Mouse (Mus musculus): ENCODE results near the gene Sypl2. TPM values are rescaled to one million over a fixed set of nuclear protein-coding genes. Genes with fewer than 3 reads are reported as not detected.
A peak's percentile ranks its signal among the peaks of the same experiment; 100 is the strongest.

The Sypl2 gene
- polyA plus RNA-seq, 1 experiment = 38.7 TPM

DNA sequence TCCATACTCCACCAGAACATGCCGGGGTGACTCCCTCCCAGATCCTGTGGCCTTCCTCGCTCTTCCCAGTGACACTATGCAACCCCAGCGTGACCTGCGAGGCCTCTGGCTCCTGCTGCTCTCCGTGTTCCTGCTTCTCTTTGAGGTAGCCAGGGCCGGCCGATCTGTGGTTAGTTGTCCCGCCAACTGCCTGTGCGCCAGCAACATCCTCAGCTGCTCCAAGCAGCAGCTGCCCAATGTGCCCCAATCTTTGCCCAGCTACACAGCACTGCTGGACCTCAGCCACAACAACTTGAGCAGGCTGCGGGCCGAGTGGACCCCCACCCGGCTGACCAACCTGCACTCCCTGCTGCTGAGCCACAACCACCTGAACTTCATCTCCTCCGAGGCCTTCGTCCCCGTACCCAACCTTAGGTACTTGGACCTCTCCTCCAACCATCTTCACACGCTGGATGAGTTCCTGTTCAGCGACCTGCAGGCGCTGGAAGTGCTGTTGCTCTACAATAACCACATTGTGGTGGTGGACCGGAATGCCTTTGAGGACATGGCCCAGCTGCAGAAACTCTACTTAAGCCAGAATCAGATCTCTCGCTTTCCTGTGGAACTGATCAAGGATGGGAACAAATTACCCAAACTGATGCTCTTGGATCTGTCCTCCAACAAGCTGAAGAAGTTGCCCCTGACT, 39.2 kb downstream of the Sypl2 start:
- Histone ChIP-seq H3K36me3 (ENCODE audit: control insufficient read depth, insufficient read depth, low read length) (no peaks in the 10 kb centered on the region), H3K27ac (ENCODE audit: insufficient read depth, low read depth, low read length) (no peak overlapping the region), H3K4me1 (ENCODE audit: control insufficient read depth, insufficient read depth, low read length) (peaks cover 4% of the 10 kb centered on the region; the same call in 1 of the 2 replicates), H3K4me3 (ENCODE audit: insufficient read depth, low read depth, low read length) (peak overlapping the region; percentile 71), H3K27me3 (replicated peaks; ENCODE audit: control insufficient read depth, insufficient read depth, low read length) (no peaks in the 10 kb centered on the region)
- no peak for TF ChIP-seq POLR2A (IDR thresholded peaks at IDR 0.05; ENCODE audit: low read depth, low read length)
- TF ChIP-seq CTCF (conservative IDR thresholded peaks at IDR 0.05; ENCODE audit: insufficient read depth, insufficient read length, low read depth, low read length) = no peak
- DNase-seq = no peak
- WGBS = 79% methylated on average over 20 of the region's 20 CpGs

DNA sequence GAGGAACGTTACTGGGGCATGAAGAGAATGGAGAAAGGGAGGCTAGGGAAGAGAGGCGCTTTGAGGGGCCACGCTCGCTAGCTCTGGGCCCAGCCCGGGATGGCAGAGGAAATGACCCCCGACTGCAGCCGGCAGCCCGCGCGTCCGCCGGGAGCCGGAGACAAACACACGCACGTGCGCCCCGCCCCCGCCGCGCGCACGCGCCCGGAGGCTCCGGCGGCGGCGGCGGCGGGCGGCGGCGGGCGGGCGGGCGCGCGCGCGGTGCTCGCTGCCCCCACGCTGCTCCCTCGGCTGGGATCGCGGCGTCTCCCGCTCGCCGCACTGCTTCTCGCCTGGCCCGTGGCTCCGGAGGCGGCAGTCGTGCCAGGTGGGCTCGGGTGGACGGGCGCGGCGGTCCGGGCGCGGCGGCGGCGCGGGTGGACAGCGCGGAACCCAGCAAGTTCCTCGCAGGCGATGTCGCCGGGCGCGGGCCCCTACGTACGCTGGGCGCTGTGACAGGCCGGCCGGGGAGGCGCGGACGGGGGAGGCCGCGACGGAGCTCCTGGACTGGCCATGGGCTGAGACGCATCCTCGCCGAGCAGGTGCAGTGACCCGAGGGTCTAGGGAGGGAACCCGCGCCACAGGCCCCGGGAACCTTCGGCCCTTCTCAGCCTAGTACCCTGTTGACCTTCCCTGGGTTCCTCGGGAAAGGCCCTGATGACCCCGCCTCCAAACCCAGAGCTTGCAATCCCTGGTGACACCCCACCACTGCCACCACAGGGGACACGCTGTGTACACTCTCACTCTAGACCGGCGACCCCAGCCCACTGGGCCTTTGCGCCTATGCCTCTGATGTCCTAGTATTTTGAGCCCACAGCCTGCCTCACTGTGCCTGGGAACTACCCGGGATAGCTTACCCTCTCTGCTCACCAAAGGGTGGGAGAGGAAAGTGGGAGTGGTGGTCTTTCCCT, 40.1 kb downstream of the Sypl2 start, which contains the start of gene Amigo1:
Gene Amigo1 (plus strand): TSS at position 238 of the 950 bp plus-strand sequence.
- Histone ChIP-seq H3K27ac (ENCODE audit: insufficient read depth, low read depth, low read length) (no peak within 1 kb of the TSS), H3K27me3 (replicated peaks; ENCODE audit: control insufficient read depth, insufficient read depth, low read length) (no peaks in the 10 kb centered on the region), H3K36me3 (ENCODE audit: control insufficient read depth, insufficient read depth, low read length) (no peaks in the 10 kb centered on the region), H3K4me3 (ENCODE audit: insufficient read depth, low read depth, low read length) (peak within 1 kb of the TSS; percentile 71), H3K4me1 (ENCODE audit: control insufficient read depth, insufficient read depth, low read length) (peaks cover 4% of the 10 kb centered on the region; the same call in 1 of the 2 replicates)
- DNase-seq = peak; percentile 58
- 8% methylated on average over 89 of the region's 100 CpGs for WGBS
- TF ChIP-seq CTCF (conservative IDR thresholded peaks at IDR 0.05; ENCODE audit: insufficient read depth, insufficient read length, low read depth, low read length) (no peak), POLR2A (IDR thresholded peaks at IDR 0.05; ENCODE audit: low read depth, low read length) (no peak)

DNA sequence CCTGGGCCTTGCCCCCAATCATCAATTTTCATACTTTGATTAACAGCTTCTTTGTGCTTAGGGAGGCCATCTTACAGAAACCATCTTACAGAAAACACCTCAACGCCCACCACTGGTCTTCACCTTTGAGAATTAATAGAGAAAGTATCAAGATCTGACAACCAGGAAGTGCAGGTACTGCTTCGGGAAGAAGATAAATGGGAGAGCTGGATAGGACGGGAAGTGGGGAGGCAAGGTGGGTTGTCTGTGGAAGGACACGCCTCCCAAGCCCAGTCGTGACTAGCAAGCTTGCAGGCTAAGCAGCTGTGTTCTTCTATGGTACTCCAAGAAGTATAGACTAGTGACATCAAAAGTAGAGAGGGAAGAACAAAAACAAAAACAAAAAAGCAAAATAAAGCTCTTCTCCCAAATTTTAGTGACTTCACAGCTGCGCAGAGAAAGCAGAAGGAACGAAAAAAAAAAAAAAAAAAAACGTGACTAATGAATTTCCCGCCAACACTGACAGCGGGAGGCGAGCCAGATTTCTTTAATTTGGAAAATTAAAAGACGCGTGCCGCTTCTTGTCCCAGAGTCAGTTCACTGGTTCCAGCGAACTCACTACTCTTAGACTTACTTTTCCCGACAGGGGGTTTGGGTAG, 40.9 kb downstream of the Sypl2 start:
- Histone ChIP-seq H3K27ac (ENCODE audit: insufficient read depth, low read depth, low read length) (no peak overlapping the region), H3K27me3 (replicated peaks; ENCODE audit: control insufficient read depth, insufficient read depth, low read length) (no peaks in the 10 kb centered on the region), H3K4me3 (ENCODE audit: insufficient read depth, low read depth, low read length) (peak overlapping the region; percentile 71), H3K36me3 (ENCODE audit: control insufficient read depth, insufficient read depth, low read length) (no peaks in the 10 kb centered on the region), H3K4me1 (ENCODE audit: control insufficient read depth, insufficient read depth, low read length) (peaks cover 4% of the 10 kb centered on the region; the same call in 1 of the 2 replicates)
- 4% methylated on average over 16 of the region's 16 CpGs for WGBS
- DNase-seq = no peak
- TF ChIP-seq POLR2A (IDR thresholded peaks at IDR 0.05; ENCODE audit: low read depth, low read length) (no peak), CTCF (conservative IDR thresholded peaks at IDR 0.05; ENCODE audit: insufficient read depth, insufficient read length, low read depth, low read length) (no peak)

DNA sequence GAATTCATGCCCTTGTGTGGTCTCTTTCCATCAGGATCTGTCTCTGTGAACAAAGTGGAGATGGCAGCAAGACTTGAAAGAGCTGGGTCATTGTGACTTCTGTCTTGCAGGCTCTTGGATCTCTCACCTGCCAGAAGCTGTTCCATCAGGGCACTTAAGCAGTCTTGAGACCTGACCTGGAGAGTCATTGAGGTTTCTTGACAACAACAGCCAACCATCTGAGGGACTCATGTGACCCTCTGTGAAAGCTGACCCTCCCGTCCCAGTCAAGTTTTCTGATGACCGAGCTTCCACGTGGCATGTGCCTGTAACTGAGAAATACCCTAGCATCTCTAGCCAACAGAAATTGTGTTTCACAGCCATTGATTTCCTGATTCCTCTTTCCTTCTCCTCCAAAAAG, 41.7 kb downstream of the Sypl2 start:
- H3K27ac ChIP-seq (ENCODE audit: insufficient read depth, low read depth, low read length) = no peak overlapping the region
- H3K27me3 ChIP-seq (replicated peaks; ENCODE audit: control insufficient read depth, insufficient read depth, low read length) = no peaks in the 10 kb centered on the region
- H3K36me3 ChIP-seq (ENCODE audit: control insufficient read depth, insufficient read depth, low read length) = no peaks in the 10 kb centered on the region
- TF ChIP-seq CTCF (conservative IDR thresholded peaks at IDR 0.05; ENCODE audit: insufficient read depth, insufficient read length, low read depth, low read length) = no peak
- no peak for TF ChIP-seq POLR2A (IDR thresholded peaks at IDR 0.05; ENCODE audit: low read depth, low read length)
- no peak for DNase-seq
- no peak overlapping the region for H3K4me3 ChIP-seq (ENCODE audit: insufficient read depth, low read depth, low read length)
- 78% methylated on average over 3 of the region's 3 CpGs for WGBS
- peaks cover 4% of the 10 kb centered on the region; the same call in 1 of the 2 replicates for H3K4me1 ChIP-seq (ENCODE audit: control insufficient read depth, insufficient read depth, low read length)

DNA sequence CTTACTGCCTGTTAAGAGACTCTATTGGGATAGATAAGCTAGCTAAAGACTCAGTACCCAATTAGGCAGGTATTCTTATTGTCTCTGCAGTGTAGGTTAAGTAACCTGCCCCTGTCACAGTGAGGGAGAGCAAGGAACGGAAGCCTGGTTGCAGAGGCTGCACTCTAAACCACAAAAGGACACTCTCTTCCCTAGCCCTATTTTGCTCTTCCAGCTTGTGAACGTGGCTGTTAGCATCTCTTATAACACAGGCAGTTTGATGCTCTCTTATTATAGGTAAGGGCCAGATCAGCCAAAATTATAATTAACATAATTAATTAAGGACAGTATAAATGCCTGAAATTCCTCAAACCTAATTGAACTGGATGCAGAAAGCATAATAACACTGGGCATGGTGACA, 45.9 kb downstream of the Sypl2 start:
- Histone ChIP-seq H3K4me3 (ENCODE audit: insufficient read depth, low read depth, low read length) (no peak overlapping the region), H3K27me3 (replicated peaks; ENCODE audit: control insufficient read depth, insufficient read depth, low read length) (no peaks in the 10 kb centered on the region), H3K4me1 (ENCODE audit: control insufficient read depth, insufficient read depth, low read length) (peaks cover 1% of the 10 kb centered on the region; the same call in 1 of the 2 replicates), H3K27ac (ENCODE audit: insufficient read depth, low read depth, low read length) (no peak overlapping the region), H3K36me3 (ENCODE audit: control insufficient read depth, insufficient read depth, low read length) (no peaks in the 10 kb centered on the region)
- TF ChIP-seq POLR2A (IDR thresholded peaks at IDR 0.05; ENCODE audit: low read depth, low read length) (no peak), CTCF (conservative IDR thresholded peaks at IDR 0.05; ENCODE audit: insufficient read depth, insufficient read length, low read depth, low read length) (no peak)
- WGBS = 61% methylated on average over 2 of the region's 2 CpGs
- no peak for DNase-seq

DNA sequence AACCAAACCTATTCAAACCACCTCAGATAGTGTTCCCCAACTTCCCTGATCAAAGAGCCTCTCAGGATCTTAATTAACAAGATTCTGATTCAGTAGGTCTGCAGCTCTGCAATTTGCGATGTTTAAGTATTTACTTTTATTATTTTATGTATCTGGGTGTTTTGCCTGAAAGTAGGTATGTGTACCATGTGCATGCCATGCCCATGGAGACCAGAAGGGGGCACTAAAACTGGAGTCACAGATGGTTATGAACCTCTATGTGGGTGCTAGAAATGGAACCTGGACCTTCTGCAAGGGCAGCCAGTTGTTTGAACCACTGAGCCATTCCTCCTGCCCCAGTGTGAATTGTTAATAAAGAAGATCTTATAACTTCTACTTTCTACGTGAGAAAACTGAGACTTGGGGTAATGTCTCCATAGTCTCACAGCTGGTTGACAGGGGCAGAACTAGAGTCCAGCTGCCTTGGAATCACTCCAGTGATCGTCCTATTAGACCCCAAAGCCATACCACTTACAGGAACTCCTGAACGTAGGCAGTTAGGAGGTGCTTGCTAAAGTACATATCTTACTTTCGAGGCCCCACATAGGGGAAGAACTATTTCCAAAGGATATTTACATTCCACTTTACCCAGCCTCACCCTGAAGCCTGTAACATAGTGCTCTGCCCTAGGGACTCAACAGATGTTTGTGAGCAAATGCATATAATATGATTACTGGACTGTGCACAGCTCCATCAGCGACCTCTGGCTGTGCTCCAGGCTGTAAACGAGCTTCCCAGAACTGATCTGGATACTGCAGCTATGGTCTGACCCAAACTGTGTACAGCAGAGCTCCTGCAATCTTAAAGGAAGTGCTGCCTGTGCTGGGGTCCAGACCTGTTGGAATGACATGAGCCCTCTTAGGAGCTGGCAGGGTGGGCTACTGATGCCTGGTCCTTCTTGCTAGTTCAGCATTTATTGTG, 47.4 kb downstream of the Sypl2 start:
- no peaks in the 10 kb centered on the region for H3K36me3 ChIP-seq (ENCODE audit: control insufficient read depth, insufficient read depth, low read length)
- DNase-seq = no peak

More for the DNA sequence above, 47.4 kb downstream of the Sypl2 start:
- TF ChIP-seq CTCF (conservative IDR thresholded peaks at IDR 0.05; ENCODE audit: insufficient read depth, insufficient read length, low read depth, low read length) (no peak), POLR2A (IDR thresholded peaks at IDR 0.05; ENCODE audit: low read depth, low read length) (no peak)
- no peaks in the 10 kb centered on the region for H3K4me1 ChIP-seq (ENCODE audit: control insufficient read depth, insufficient read depth, low read length)
- H3K27me3 ChIP-seq (replicated peaks; ENCODE audit: control insufficient read depth, insufficient read depth, low read length) = no peaks in the 10 kb centered on the region
- no peak overlapping the region for H3K27ac ChIP-seq (ENCODE audit: insufficient read depth, low read depth, low read length)
- H3K4me3 ChIP-seq (ENCODE audit: insufficient read depth, low read depth, low read length) = no peak overlapping the region
- 64% methylated on average over 7 of the region's 7 CpGs for WGBS
